Mouse (Mus musculus) heart, adult 9 months (tissue): ENCODE results near the gene Ush1g.

Experiments
- DNase-seq, 2 experiments: peaks; one replicate each; pipeline ENCODE4 v3.0.0; 2022; ENCODE audit warnings: low spot score in 2 of 2

Ush1g gene

DNA sequence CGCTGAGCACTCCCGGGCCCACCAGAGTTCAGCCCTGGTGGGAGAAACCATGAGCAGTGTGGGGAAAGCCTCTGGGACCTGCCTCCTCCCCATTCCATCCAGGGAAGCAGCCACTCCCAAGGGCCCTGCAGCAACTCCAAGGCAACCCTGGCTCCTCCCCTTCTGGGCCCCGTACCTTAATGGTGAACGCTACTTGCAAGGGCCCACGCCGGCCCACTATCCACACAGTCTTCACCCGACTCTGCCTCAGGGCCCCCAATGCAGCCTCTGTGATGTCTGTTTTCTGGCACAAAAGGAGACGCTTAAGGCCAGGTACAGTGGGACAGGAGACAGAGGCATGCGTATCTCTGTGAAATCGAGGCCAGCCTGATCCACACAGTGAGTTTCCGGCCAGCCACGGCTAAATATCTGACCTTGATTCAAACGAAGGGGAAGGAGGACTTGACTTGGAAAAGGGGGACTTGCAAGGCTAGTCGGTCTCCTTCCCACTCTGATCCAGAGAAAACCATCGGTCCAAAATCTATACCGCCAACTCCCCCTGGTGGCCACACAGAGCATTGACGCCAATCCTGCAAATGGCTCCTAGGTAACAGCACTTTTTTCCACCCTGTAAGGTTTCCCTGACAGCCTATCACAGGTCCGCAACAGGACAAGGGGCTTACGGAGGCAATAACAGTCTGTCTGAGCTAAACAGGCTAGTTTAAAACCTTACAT lies 51.5 kb downstream of the Ush1g start:
- DNase-seq = peak in 1 of 2 experiments; percentile 70

DNA sequence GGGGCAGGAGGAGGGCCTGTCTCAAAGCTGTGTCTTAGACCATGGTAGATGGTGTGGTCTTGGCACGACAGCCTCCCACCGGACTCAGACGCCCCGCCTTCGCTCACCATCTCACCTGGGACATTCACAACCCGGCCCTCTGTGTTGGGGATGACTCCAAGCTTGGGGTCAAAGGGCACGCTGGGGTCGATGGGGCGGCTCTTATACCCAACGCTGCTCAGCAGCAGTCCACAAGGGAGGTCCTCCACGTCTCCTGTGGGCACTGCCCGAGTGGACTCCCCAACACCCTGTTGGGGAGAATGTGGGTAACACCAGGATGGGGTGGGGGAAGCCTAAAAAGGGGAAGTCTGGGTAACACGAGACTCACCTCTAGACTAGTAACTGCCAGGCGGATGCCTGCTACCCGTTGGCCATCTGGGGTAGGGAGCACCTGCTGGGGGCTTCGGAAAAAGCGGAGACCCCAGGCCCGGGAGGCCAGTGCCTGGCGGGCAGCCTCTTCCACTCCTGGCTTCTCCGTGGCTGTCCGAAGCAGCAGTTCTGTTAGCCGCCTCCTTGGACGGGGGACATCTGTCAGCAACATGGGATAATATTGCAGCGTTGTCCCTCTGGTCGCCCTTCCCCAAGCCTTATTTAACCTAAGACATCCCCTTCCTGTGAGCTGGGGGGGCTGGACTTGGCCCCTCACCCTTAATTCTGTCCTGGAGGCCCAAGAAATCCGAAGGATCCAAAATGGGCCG lies 52.3 kb downstream of the Ush1g start:
- DNase-seq = no peak

DNA sequence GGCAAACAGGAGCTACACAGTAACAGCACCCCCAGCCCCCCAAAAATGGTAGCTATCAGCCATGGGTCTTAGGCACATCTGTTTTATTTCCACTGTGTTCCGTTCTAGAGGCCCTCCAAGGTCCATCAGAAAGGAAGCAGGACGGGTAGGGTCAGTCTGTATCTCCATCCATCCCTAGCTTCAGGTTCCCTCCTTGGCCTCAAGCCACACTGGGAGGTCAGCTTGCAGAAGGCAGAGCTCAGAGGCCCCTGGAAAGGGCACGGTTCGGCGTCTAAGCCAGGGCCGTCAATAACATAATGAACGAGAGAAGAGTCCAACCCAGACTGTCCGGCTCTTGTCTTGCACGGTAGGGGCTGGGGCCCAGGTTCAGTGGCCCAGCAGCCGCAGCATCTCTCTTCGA lies 53.9 kb downstream of the Ush1g start:
- DNase-seq = no peak

DNA sequence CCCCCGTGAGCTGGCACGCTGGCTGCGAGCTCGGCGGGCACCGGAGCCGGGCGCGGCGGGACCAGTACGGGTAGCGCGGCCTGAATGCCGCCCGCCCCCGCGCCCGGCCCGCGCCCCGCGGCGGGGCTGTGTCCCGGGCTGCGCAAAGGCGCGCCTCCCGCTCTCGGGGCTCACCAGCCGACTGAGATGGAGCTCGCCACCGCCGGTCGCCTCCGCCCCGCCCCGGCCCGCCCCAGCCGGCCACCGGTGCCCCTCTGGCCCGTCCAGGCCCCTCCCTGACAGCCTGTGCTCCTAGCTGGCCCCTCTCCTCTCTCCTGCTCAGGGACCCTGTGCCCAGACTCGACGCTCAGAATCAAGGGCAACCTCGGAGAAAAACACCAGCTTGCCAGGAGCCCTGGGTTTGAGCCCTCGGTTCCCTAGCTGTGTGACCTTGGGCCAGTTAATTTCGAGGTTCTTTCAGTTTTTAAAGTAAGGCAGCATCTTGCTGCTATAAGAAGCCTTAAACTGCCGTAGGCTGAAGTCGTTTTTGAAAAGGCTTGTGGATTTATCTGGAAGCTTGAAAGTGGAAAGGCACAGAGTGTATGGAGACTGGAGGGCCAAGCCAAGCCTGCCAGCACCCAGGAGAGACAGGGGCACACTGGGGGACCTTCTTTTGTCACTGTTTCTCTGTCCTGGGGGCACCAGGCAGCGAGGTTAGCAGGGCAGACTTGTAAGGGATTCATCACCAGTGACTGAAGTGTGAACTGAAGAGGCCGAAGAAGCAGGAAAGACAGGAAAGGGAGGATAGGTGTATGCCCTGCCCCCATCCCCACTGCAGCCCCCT lies 54.6 kb downstream of the Ush1g start, which contains the start of gene Grin2c:
Gene Grin2c (minus strand): TSS at position 183 of the 823 bp plus-strand sequence.
- DNase-seq = no peak

DNA sequence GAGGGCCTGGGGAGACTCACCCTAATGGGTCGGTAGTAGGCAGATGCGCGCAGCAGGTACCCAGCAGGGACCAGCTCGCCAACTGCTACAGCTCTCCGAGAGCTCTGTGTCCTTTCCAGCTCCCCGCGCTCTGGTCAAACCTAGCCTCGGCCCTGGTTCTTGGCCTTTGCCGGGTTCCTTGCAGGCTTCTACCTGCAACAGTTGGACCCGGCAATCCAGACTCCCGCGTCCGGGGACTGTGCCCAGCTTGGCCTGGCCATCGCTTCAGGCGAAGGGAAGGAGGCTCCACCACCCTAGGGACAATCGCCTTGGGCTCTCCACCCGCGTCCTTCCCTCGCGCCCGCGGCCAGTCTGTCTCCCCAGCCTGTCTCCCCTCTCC lies 55.5 kb downstream of the Ush1g start:
- no peak for DNase-seq

DNA sequence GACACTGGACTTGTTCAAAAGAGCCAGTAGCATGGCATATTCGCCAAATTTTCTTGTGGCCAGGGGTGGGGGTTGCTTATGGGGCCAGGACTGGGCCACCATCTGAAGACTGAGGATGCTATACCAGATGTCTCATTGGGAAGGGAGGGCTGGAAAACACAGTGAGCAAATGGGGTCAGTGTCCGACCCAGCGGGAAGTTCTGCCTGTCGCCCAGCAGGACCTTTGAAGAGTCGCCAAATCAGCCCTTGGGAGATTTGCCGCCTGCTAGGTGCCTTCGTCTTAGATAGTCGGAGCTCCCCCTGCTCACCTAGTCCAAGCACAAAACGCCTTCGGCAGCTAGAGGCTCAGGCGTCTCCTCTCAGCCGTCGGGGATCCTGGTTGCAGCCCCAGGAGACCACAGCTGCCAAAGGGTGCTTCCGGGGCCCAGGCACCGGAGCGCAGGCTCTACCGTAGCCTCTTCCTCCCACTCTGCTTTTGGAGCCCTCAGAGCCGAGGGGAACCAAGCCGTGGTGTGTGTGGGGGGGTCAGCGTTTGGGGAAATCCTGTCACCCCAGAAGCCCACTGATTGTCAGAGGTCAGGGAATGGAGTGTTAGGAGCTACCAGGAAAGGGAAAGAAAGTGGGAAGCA lies 56.0 kb downstream of the Ush1g start:
- no peak for DNase-seq
